Mouse (Mus musculus) MEL (cell line): ENCODE measurements around the gene Cpsf2. TPM values are rescaled to one million over a fixed set of nuclear protein-coding genes. Genes with fewer than 3 reads are reported as not detected.

Source experiments
- DNase-seq: peaks from one replicate; pipeline ENCODE4 v3.0.0; 2011; ENCODE audit warnings: low read depth, low spot score
- H3K27ac ChIP-seq: 2 replicates; pipeline ENCODE4 v1.5.1; 2012; ENCODE audit warnings: low read depth, mild to moderate bottlenecking, control low read depth, low read length, moderate library complexity; ENCODE audit not compliant: control insufficient read depth
- H3K27me3 ChIP-seq, 2 experiments: fragments of 150-350 bp in 1 of 2; sonication (generic) in 1 of 2; 2 replicates each; pipeline ENCODE4 v1.6.1; 2012; ENCODE audit warnings: low read length in 2 of 2, mild to moderate bottlenecking in 2 of 2, improper control_type of control experiment in 1 of 2, moderate library complexity in 1 of 2; ENCODE audit not compliant: insufficient read depth in 2 of 2, control insufficient read depth in 1 of 2
- H3K36me3 ChIP-seq, 2 experiments: 2 replicates each; pipeline ENCODE4 v1.6.1; 2012 to 2014; ENCODE audit warnings: low read length in 2 of 2, improper control_type of control experiment in 1 of 2, inconsistent platforms in 1 of 2, mild to moderate bottlenecking in 1 of 2; ENCODE audit not compliant: insufficient read depth in 2 of 2, control insufficient read depth in 1 of 2
- H3K4me1 ChIP-seq, 2 experiments: fragments of 150-350 bp in 1 of 2; sonication (generic) in 1 of 2; 2 replicates each; pipeline ENCODE4 v1.6.1; 2012; ENCODE audit warnings: low read length in 2 of 2, improper control_type of control experiment in 1 of 2, mild to moderate bottlenecking in 1 of 2; ENCODE audit not compliant: insufficient read depth in 2 of 2, control insufficient read depth in 1 of 2
- H3K4me3 ChIP-seq, 2 experiments: fragments of 150-350 bp in 1 of 2; sonication (generic) in 1 of 2; 2 replicates each; pipeline ENCODE4 v1.5.1; 2012; ENCODE audit warnings: low read depth in 2 of 2, low read length in 2 of 2, mild to moderate bottlenecking in 2 of 2, moderate library complexity in 2 of 2, control low read depth in 1 of 2, improper control_type of control experiment in 1 of 2; ENCODE audit not compliant: control insufficient read depth in 1 of 2, insufficient read depth in 1 of 2
- H3K79me2 ChIP-seq: 2 replicates; pipeline ENCODE4 v1.6.1; 2012; ENCODE audit warnings: mild to moderate bottlenecking, low read length, moderate library complexity; ENCODE audit not compliant: control insufficient read depth, poor library complexity, insufficient read depth
- H3K9ac ChIP-seq: 2 replicates; pipeline ENCODE4 v1.6.1; 2012; ENCODE audit warnings: low read depth, mild to moderate bottlenecking, control low read depth, low read length, moderate library complexity; ENCODE audit not compliant: control insufficient read depth, poor library complexity, severe bottlenecking
- H3K9me3 ChIP-seq: fragments of 150-350 bp; sonication (generic); replicated peaks from 2 replicates; pipeline ENCODE4 v1.6.1; 2012; ENCODE audit warnings: mild to moderate bottlenecking, low read length, improper control_type of control experiment, moderate library complexity; ENCODE audit not compliant: insufficient read depth
- BHLHE40 ChIP-seq: IDR thresholded peaks from 2 replicates; pipeline ENCODE4 v1.6.1; 2012; ENCODE audit warnings: low read depth, mild to moderate bottlenecking, inconsistent platforms, low read length, improper control_type of control experiment, borderline replicate concordance
- CHD1 ChIP-seq: IDR thresholded peaks from 2 replicates; pipeline ENCODE4 v1.6.1; 2012; ENCODE audit warnings: low read depth, mild to moderate bottlenecking, inconsistent platforms, low read length, improper control_type of control experiment
- CHD2 ChIP-seq: IDR thresholded peaks from 2 replicates; pipeline ENCODE4 v1.6.1; 2011; ENCODE audit warnings: low read length, improper control_type of control experiment
- CTCF ChIP-seq, 3 experiments: IDR thresholded peaks in 2 of 3; conservative IDR thresholded peaks in 1 of 3; 2 replicates each; pipeline ENCODE4 v1.5.1; 2011 to 2012; ENCODE audit warnings: low read length in 3 of 3, low read depth in 2 of 3, mild to moderate bottlenecking in 2 of 3, improper control_type of control experiment in 1 of 3, inconsistent platforms in 1 of 3, mixed read lengths in 1 of 3, moderate library complexity in 1 of 3; ENCODE audit not compliant: control insufficient read depth in 1 of 3, insufficient read depth in 1 of 3, poor library complexity in 1 of 3, severe bottlenecking in 1 of 3
- E2F4 ChIP-seq: IDR thresholded peaks from 2 replicates; pipeline ENCODE4 v1.6.1; 2011; ENCODE audit warnings: low read depth, low read length, improper control_type of control experiment, borderline replicate concordance
- ELF1 ChIP-seq: IDR thresholded peaks from 2 replicates; pipeline ENCODE4 v1.6.1; 2014; ENCODE audit warnings: low read depth, mild to moderate bottlenecking, inconsistent platforms, low read length, improper control_type of control experiment, moderate library complexity
- EP300 ChIP-seq, 2 experiments: IDR thresholded peaks; 2 replicates each; pipeline ENCODE4 v1.6.1; 2011; ENCODE audit warnings: improper control_type of control experiment in 2 of 2, low read length in 2 of 2, low read depth in 1 of 2, mild to moderate bottlenecking in 1 of 2
- ETS1 ChIP-seq: IDR thresholded peaks from 2 replicates; pipeline ENCODE4 v1.6.1; 2012; ENCODE audit warnings: low read depth, mild to moderate bottlenecking, inconsistent platforms, low read length, improper control_type of control experiment, moderate library complexity
- GABPA ChIP-seq: IDR thresholded peaks from 2 replicates; pipeline ENCODE4 v1.6.1; 2012; ENCODE audit warnings: low read depth, mild to moderate bottlenecking, inconsistent platforms, low read length, improper control_type of control experiment, moderate library complexity
- GATA1 ChIP-seq: IDR thresholded peaks from 2 replicates; pipeline ENCODE4 v1.6.1; 2011; ENCODE audit warnings: low read depth, low read length, improper control_type of control experiment
- HCFC1 ChIP-seq: IDR thresholded peaks from 2 replicates; pipeline ENCODE4 v1.6.1; 2012; ENCODE audit warnings: low read depth, mild to moderate bottlenecking, inconsistent platforms, low read length, improper control_type of control experiment, moderate library complexity
- JUND ChIP-seq: IDR thresholded peaks from 2 replicates; pipeline ENCODE4 v1.6.1; 2011; ENCODE audit warnings: low read depth, mild to moderate bottlenecking, improper control_type of control experiment, low read length
- KAT2A ChIP-seq: conservative IDR thresholded peaks from 2 replicates; pipeline ENCODE4 v1.6.1; 2012; ENCODE audit warnings: low read depth, low read length, improper control_type of control experiment, inconsistent platforms
- MAFK ChIP-seq: IDR thresholded peaks from 2 replicates; pipeline ENCODE4 v1.6.1; 2011; ENCODE audit warnings: low read depth, mild to moderate bottlenecking, low read length, improper control_type of control experiment, borderline replicate concordance
- MAX ChIP-seq: IDR thresholded peaks from 2 replicates; pipeline ENCODE4 v1.6.1; 2011; ENCODE audit warnings: low read length, improper control_type of control experiment
- MAZ ChIP-seq: IDR thresholded peaks from 2 replicates; pipeline ENCODE4 v1.6.1; 2012; ENCODE audit warnings: low read depth, mild to moderate bottlenecking, inconsistent platforms, low read length, improper control_type of control experiment
- MEF2A ChIP-seq: IDR thresholded peaks from 2 replicates; pipeline ENCODE4 v1.6.1; 2014; ENCODE audit warnings: low read depth, mild to moderate bottlenecking, inconsistent platforms, low read length, improper control_type of control experiment; ENCODE audit not compliant: poor library complexity, insufficient replicate concordance, severe bottlenecking; ENCODE audit errors: extremely low read depth
- MXI1 ChIP-seq: IDR thresholded peaks from 2 replicates; pipeline ENCODE4 v1.6.1; 2011; ENCODE audit warnings: mild to moderate bottlenecking, low read depth, low read length, improper control_type of control experiment
- MYB ChIP-seq: IDR thresholded peaks from 2 replicates; pipeline ENCODE4 v1.6.1; 2011; ENCODE audit warnings: mild to moderate bottlenecking, low read depth, low read length, improper control_type of control experiment
- MYC ChIP-seq: IDR thresholded peaks from 2 replicates; pipeline ENCODE4 v1.6.1; 2011; ENCODE audit warnings: low read depth, mild to moderate bottlenecking, low read length, improper control_type of control experiment, moderate library complexity
- NELFE ChIP-seq: IDR thresholded peaks from 2 replicates; pipeline ENCODE4 v1.6.1; 2011; ENCODE audit warnings: low read depth, low read length, improper control_type of control experiment
- NRF1 ChIP-seq: IDR thresholded peaks from 2 replicates; pipeline ENCODE4 v1.6.1; 2014; ENCODE audit warnings: low read depth, mild to moderate bottlenecking, inconsistent platforms, low read length, improper control_type of control experiment, moderate library complexity; ENCODE audit not compliant: poor library complexity, insufficient read depth, severe bottlenecking
- POLR2A ChIP-seq, 2 experiments: IDR thresholded peaks; 2 replicates each; pipeline ENCODE4 v1.6.1; 2011 to 2012; ENCODE audit warnings: low read length in 2 of 2, mild to moderate bottlenecking in 2 of 2, control low read depth in 1 of 2, improper control_type of control experiment in 1 of 2, low read depth in 1 of 2, moderate library complexity in 1 of 2; ENCODE audit not compliant: control insufficient read depth in 1 of 2, insufficient read depth in 1 of 2, poor library complexity in 1 of 2
- POLR2AphosphoS2 ChIP-seq: IDR thresholded peaks from 2 replicates; pipeline ENCODE4 v1.6.1; 2011; ENCODE audit warnings: low read length, improper control_type of control experiment
- POLR2AphosphoS5 ChIP-seq: IDR thresholded peaks from 2 replicates; pipeline ENCODE4 v1.6.1; 2012; ENCODE audit warnings: low read depth, borderline replicate concordance, mild to moderate bottlenecking, inconsistent platforms, low read length, moderate library complexity, mixed read lengths
- RAD21 ChIP-seq: IDR thresholded peaks from 2 replicates; pipeline ENCODE4 v1.6.1; 2011; ENCODE audit warnings: mild to moderate bottlenecking, low read depth, low read length, improper control_type of control experiment
- RCOR1 ChIP-seq: IDR thresholded peaks from 2 replicates; pipeline ENCODE4 v1.6.1; 2012; ENCODE audit warnings: low read depth, mild to moderate bottlenecking, inconsistent platforms, low read length, improper control_type of control experiment
- SMC3 ChIP-seq: IDR thresholded peaks from 2 replicates; pipeline ENCODE4 v1.6.1; 2011; ENCODE audit warnings: low read depth, low read length, improper control_type of control experiment
- TAL1 ChIP-seq: IDR thresholded peaks from 2 replicates; pipeline ENCODE4 v1.6.1; 2012; ENCODE audit warnings: mild to moderate bottlenecking, inconsistent platforms, low read length, moderate library complexity, mixed read lengths
- TBP ChIP-seq: IDR thresholded peaks from 2 replicates; pipeline ENCODE4 v1.8.0; 2011; ENCODE audit warnings: low read depth, low read length, improper control_type of control experiment
- TCF12 ChIP-seq: IDR thresholded peaks from 2 replicates; pipeline ENCODE4 v1.6.1; 2014; ENCODE audit warnings: low read depth, mild to moderate bottlenecking, inconsistent platforms, low read length, improper control_type of control experiment, moderate library complexity
- UBTF ChIP-seq: IDR thresholded peaks from 2 replicates; pipeline ENCODE4 v1.6.1; 2012; ENCODE audit warnings: low read depth, mild to moderate bottlenecking, inconsistent platforms, low read length, improper control_type of control experiment, moderate library complexity, borderline replicate concordance; ENCODE audit not compliant: insufficient read depth
- USF1 ChIP-seq: IDR thresholded peaks from 2 replicates; pipeline ENCODE4 v1.6.1; 2014; ENCODE audit warnings: low read depth, mild to moderate bottlenecking, inconsistent platforms, low read length, improper control_type of control experiment, moderate library complexity
- USF2 ChIP-seq, 2 experiments: IDR thresholded peaks; 2 replicates each; pipeline ENCODE4 v1.6.1; 2011 to 2012; ENCODE audit warnings: improper control_type of control experiment in 2 of 2, low read length in 2 of 2, borderline replicate concordance in 1 of 2, inconsistent platforms in 1 of 2, low read depth in 1 of 2, mild to moderate bottlenecking in 1 of 2; ENCODE audit not compliant: insufficient read depth in 1 of 2
- ZC3H11A ChIP-seq: IDR thresholded peaks from 2 replicates; pipeline ENCODE4 v1.6.1; 2012; ENCODE audit warnings: low read depth, mild to moderate bottlenecking, inconsistent platforms, low read length, improper control_type of control experiment
- ZKSCAN1 ChIP-seq: IDR thresholded peaks from 2 replicates; pipeline ENCODE4 v1.6.1; 2012; ENCODE audit warnings: low read depth, mild to moderate bottlenecking, inconsistent platforms, low read length, improper control_type of control experiment, moderate library complexity
- ZNF384 ChIP-seq: IDR thresholded peaks from 2 replicates; pipeline ENCODE4 v1.6.1; 2012; ENCODE audit warnings: low read depth, mild to moderate bottlenecking, inconsistent platforms, low read length, improper control_type of control experiment
- polyA plus RNA-seq, 2 experiments: library from polyadenylated mRNA; stranded (reverse) in 1 of 2; unstranded in 1 of 2; fragments of >175 nt in 1 of 2; fragments of >200 nt in 1 of 2; gene quantifications; 2 replicates each; pipeline versions ENCODE4 v1.2.1 to v1.2.4; 2012; ENCODE audit warnings: low replicate concordance in 2 of 2, low read depth in 1 of 2; ENCODE audit not compliant: insufficient read length in 2 of 2, insufficient read depth in 1 of 2, missing spikeins in 1 of 2
- total RNA-seq: library from RNA; depleted of rRNA; stranded (reverse); fragments of 300-350 nt; gene quantifications from 2 replicates; pipeline ENCODE4 v1.2.3, GENCODE M21; 2012

Cpsf2 gene
- total and polyA plus RNA-seq, 3 experiments: 52.1 to 109 (median 56.9) TPM

GRCm38 (mm10) chr12:101980266-101980665, 4.5 kb downstream of the Cpsf2 start:
- Histone ChIP-seq H3K4me1 (peaks cover 17 to 30% of the 10 kb centered on the region in 2 experiments), H3K4me3 (no peak overlapping the region), H3K36me3 (peaks cover 14 to 45% of the 10 kb centered on the region in 2 experiments), H3K79me2 (peaks cover 38% of the 10 kb centered on the region), H3K27ac (peak overlapping the region; percentile 100), H3K27me3 (no peaks in the 10 kb centered on the region), H3K9ac (peak overlapping the region; percentile 71), H3K9me3 (no peaks in the 10 kb centered on the region)
- DNase-seq: peak; percentile 100
- TF ChIP-seq KAT2A (no peak), NRF1 (no peak), CHD1 (no peak), TAL1 (peak; percentile 45), ZNF384 (0 out of 2 replicates have a peak, but pooled peaks have one; percentile 83), UBTF (no peak), MAFK (no peak), USF2 (IDR thresholded peaks at IDR 0.05; ENCODE audit: borderline replicate concordance in 1 of 2, insufficient read depth in 1 of 2, low read depth in 1 of 2, low read length in 2 of 2) (no peak), E2F4 (no peak), MAX (no peak), POLR2A (IDR thresholded peaks at IDR 0.05; ENCODE audit: control insufficient read depth in 1 of 2, insufficient read depth in 1 of 2, low read depth in 1 of 2, low read length in 2 of 2, poor library complexity in 1 of 2) (peak in 1 of 2 experiments; percentile 61; a peak in 2 of 4 replicates), ZC3H11A (no peak), ZKSCAN1 (no peak), TBP (peak; percentile 87), EP300 (IDR thresholded peaks at IDR 0.05; ENCODE audit: low read depth in 1 of 2, low read length in 2 of 2) (peak; percentile 86 to 92), CTCF (IDR thresholded peaks at IDR 0.05 in 2 of 3, conservative IDR thresholded peaks at IDR 0.05 in 1 of 3; ENCODE audit: control insufficient read depth in 1 of 3, insufficient read depth in 1 of 3, low read depth in 2 of 3, low read length in 3 of 3, poor library complexity in 1 of 3, severe bottlenecking in 1 of 3) (no peak), GABPA (no peak), RCOR1 (peak; percentile 56; the same call in 1 of the 2 replicates), ETS1 (peak; percentile 97), TCF12 (peak; percentile 74), RAD21 (no peak), POLR2AphosphoS5 (0 out of 2 replicates have a peak, but pooled peaks have one; percentile 45), MYB (0 out of 2 replicates have a peak, but pooled peaks have one; percentile 6), NELFE (peak; percentile 2; the same call in 1 of the 2 replicates), GATA1 (peak; percentile 90), MXI1 (peak; percentile 52), HCFC1 (peak; percentile 67), JUND (no peak), MYC (0 out of 2 replicates have a peak, but pooled peaks have one; percentile 22), ELF1 (no peak), SMC3 (no peak), MAZ (peak; percentile 0; the same call in 1 of the 2 replicates), BHLHE40 (peak; percentile 79; the same call in 1 of the 2 replicates), CHD2 (no peak; the same call in 1 of the 2 replicates), MEF2A (no peak), USF1 (no peak), POLR2AphosphoS2 (no peak)
